Mouse (Mus musculus) small intestine, adult 2 months (tissue): ENCODE data around the gene Asap2.

ENCODE experiments used
- CTCF ChIP-seq: fragments of 200-500 bp; IDR thresholded peaks from 2 replicates; pipeline ENCODE4 v1.5.1; 2012; ENCODE audit warnings: low read depth, mild to moderate bottlenecking, control low read depth, inconsistent platforms, low read length, moderate library complexity, mixed read lengths; ENCODE audit not compliant: insufficient replicate concordance, insufficient read length; ENCODE audit errors: extremely low read depth
- POLR2A ChIP-seq: fragments of 200-500 bp; IDR thresholded peaks from 2 replicates; pipeline ENCODE4 v1.6.1; 2012; ENCODE audit warnings: low read depth, mild to moderate bottlenecking, control low read depth, inconsistent platforms, low read length, moderate library complexity

- TF ChIP-seq CTCF (no peak), POLR2A (no peak)
Observed at GRCm38 (mm10) chr12:21145050-21145449, 154.8 kb downstream of the Asap2 start.
